Mouse (Mus musculus) gastrocnemius, adult 18-20 months (tissue): ENCODE measurements around the gene Clcc1. TPM values are rescaled to one million over a fixed set of nuclear protein-coding genes. Genes with fewer than 3 reads are reported as not detected.
A peak's percentile ranks its signal among the peaks of the same experiment; 100 is the strongest.

Experiments used
- DNase-seq: peaks from one replicate; pipeline ENCODE4 v3.0.0; 2021; ENCODE audit warnings: low spot score
- total RNA-seq, 2 experiments: library from RNA; stranded (reverse); gene quantifications; 2 replicates each; pipeline ENCODE4 v1.2.3; 2021

Gene Clcc1
- total RNA-seq, 2 experiments from 2014 or later: 32.6 to 37.4 TPM

DNA sequence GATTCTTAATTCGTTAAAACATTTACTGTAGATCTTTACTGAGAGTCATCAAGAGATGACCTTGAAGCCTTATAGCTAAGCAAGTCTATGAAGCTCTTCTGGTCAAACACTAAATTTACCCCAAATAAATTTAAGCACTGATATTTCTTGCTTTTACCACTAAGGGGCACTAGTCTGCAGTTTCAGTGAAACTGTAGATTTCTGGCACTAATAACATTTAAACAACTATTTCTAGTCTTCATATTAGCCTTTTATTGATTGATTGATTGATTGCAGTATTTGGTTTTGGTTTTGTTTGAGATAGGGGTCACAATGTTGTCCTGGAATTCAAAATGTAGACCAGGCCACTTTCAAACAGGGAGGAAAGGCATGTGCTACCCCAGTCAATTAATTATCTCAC is 47.5 kb downstream of the Clcc1 start:
- DNase-seq: no peak

DNA sequence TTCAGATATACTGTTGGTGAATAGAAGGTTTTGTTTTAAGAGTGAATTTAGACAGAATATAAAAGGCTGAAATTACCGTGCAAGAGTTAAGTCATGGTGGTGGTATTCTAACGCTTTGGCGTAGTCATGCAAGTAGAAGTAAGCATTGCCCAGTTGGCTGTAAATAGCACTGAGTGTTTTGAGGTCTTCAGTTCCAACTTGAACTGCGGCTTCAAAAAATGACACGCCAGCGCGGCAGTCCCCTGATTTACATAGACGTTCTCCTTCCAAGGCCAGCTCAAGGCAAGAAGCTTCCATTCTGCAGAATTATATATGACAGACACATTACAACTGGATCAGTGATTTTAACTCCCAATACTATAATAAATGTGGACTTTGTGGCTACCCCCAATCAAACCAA is 49.1 kb downstream of the Clcc1 start:
- DNase-seq: no peak

DNA sequence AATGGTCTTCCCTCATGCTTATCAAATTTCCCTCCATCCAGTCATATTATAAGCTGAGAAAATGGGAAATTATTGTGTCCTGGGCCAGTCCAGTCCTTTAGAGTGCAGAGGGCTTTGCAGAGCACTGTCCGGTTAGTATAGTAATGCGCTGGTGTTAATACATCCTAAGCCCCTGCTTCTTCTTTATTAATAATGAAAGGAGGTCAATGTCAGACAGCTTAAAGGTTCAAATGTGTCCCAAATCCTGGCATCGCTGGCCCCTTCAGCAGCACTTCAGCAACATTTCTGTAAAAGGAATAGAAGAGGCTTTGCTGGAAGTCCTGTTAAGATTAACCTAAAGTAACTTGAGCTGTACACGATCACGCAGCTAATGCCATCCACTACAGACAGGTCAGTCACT is 57.6 kb downstream of the Clcc1 start:
- DNase-seq: no peak

DNA sequence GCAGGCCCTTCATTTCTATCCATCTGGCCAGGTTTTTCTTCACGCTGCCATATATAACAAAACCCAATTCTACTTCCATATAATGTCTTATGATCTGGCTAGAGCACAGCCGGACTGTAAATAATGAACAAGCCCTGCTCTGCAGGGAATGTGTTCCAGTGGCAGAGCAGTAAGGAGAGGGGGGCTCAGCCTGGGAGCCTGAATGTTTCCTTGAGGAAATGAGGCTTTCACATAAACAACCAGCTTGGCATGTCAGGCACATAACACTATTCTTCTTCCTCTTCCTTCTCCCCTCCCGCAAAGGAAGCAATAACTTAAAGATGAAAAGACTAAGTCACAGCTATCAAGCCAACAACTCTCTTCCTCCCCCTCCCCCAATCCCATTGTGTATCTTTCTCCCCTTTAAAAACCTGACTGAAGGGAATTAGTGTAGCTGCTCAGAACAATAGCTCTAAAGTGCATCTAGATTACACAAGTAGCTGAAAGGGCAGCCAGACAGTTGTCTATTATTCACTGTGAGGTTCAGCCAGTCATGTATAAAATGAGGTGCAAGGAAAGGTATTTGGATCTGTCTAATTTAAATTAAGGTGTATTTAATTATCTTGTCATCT is 59.5 kb downstream of the Clcc1 start:
- DNase-seq: no peak

DNA sequence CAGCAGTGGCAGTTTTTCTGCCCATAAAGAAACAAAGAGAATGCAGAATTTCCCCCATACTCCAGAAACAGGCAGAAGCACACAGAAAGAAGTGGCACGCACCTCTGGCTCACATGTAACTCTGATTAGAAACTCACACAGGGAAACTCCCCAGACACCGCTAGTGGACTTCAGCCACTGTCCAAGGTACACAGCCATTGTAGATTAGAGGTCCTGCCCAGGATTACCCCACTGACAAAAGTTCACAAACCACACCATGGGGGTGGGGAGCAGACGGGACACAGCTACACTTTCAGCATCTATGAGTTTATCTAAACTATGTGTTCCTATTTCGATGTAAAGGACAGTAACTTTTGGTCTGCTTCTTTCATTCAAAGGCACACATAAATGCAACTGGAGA is 61.1 kb downstream of the Clcc1 start:
- DNase-seq: no peak

GRCm38 (mm10) chr3:108717896-108718502 is 64.3 kb downstream of the Clcc1 start:
- DNase-seq: no peak

DNA sequence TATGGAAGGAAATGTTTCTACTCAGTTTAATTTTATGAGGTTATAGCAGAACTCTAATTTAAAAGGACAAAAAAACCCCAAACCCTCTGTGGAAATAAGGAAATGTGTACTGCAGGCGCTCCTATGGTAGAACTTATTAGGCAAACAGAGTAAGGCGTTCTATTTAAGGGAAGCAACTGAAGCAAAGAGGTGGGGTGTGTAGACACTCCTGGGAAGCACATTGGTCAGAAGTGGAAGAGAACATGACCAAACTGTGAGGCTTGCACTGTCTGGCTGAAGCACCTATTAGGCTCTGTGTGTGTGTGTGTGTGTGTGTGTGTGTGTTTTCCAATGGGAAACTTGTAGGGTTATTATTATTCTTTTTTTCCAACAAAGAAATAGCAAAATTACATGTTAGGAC is 65.6 kb downstream of the Clcc1 start:
- no peak for DNase-seq

- DNase-seq: no peak
These were observed 66.0 kb downstream of the Clcc1 start for GRCm38 (mm10) chr3:108719761-108720160.

DNA sequence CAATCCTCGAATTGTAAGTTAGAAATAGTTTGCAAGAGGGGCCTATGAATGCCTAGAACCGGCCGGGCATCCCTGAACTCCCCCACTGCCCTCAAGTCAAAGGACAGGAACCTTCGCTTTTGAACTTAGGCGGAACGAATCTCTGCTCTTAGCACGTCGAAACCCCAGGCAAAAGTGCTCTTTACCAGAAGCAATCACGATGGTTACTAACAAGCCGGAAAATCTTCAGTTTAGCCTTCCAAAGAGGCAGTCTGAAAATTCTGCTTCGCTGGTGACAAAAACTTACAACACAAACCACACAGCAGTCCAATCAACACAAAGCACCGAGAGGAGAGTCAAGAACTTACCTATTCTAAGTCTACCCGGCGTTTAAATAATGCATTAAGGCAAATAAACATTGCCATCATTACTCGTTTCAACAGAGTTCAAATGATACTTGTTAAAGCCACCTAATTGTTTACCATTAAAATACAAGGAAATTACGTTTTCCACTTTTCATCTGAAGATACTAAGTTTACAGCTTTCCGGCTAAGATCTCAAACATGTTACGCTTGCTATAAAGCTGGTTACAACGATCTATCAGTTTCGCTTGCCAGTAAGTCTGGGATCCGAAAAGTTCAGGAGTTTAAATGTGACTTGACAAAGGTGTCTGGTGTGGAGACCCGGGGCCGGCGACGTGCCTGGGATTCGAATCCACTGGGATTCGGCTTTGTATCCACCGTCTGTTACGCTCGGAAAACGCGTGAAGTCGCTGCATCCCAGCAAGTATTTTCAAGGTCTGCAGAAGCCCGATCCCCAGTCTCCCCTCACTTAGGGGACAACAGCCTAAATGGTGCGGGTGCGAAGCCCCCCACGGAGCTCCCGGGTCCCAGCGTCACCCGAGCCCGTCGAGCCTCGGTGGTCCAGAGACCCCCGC is 67.6 kb downstream of the Clcc1 start:
- peak; percentile 23 for DNase-seq

GRCm38 (mm10) chr3:108722036-108722872 is 68.5 kb downstream of the Clcc1 start, which contains the start of gene Gpsm2:
Gene Gpsm2, minus strand, starts transcription at chr3:108722309.
- peak; percentile 94 for DNase-seq

- DNase-seq: no peak
These were observed 72.7 kb downstream of the Clcc1 start for GRCm38 (mm10) chr3:108726413-108726812.

GRCm38 (mm10) chr3:108727344-108727743 is 73.6 kb downstream of the Clcc1 start:
- DNase-seq: no peak

GRCm38 (mm10) chr3:108727776-108728175 is 74.1 kb downstream of the Clcc1 start:
- DNase-seq: no peak

Other genes starting within 250 kb of the Clcc1 start
- 10 to 100 TPM; 10.0 to 11.6 TPM for gene Celsr2, start 238.4 kb upstream of the Clcc1 start, total RNA-seq
- gene Sars, start 208.7 kb upstream of the Clcc1 start, total RNA-seq: 100 to 1,000 TPM; 118 to 122 TPM
- gene 1700013F07Rik, start 119.8 kb upstream of the Clcc1 start, total RNA-seq: not detected
- not detected for gene 5330417C22Rik, start 117.4 kb upstream of the Clcc1 start, total RNA-seq
- 10 to 100 TPM; 12.7 to 14.1 TPM for gene Tmem167b, start 91.4 kb upstream of the Clcc1 start, total RNA-seq
- 10 to 100 TPM; 22.4 to 22.6 TPM for gene Taf13, start 82.2 kb upstream of the Clcc1 start, total RNA-seq
- gene Wdr47, start 62.6 kb upstream of the Clcc1 start, total RNA-seq: 1 to 10 TPM; 6.0 to 6.4 TPM
- under 1 TPM; 0.78 to 0.97 TPM for gene Gpsm2, start 68.4 kb downstream of the Clcc1 start, total RNA-seq
- under 1 TPM; 0.14 to 0.30 TPM for gene Aknad1, start 85.7 kb downstream of the Clcc1 start, total RNA-seq
- 10 to 100 TPM; 37.0 to 39.0 TPM for gene Stxbp3, start 186.6 kb downstream of the Clcc1 start, total RNA-seq
- gene Fndc7, start 236.1 kb downstream of the Clcc1 start, total RNA-seq: not detected